Mouse (Mus musculus) hindbrain, embryonic 11.5 days (tissue): ENCODE measurements at regions not wholly inside any gene's neighbourhood (a gene's known extent, or its start where the extent isn't known, plus 50 kb on each side); places are given as distances from the start of the nearest gene placed in this dataset.

ENCODE experiments used
- ATAC-seq: fragments of 200-750 bp; cut with Nextera tagmentation; 2 replicates; pipeline ENCODE4 v1.8.0; 2017; ENCODE audit warnings: mild to moderate bottlenecking, moderate TSS enrichment, moderate library complexity; ENCODE audit not compliant: low FRiP score
- DNase-seq: peaks from one replicate; pipeline ENCODE4 v3.0.0-alpha.2; 2015; ENCODE audit warnings: low spot score
- H3K27ac ChIP-seq: fragments of 300-500 bp; sonication (generic); 2 replicates; pipeline ENCODE4 v1.5.1; 2014; ENCODE audit warnings: mild to moderate bottlenecking, low read depth, low read length
- H3K27me3 ChIP-seq: fragments of 300-500 bp; sonication (generic); 2 replicates; pipeline ENCODE4 v1.6.1; 2014; ENCODE audit warnings: mild to moderate bottlenecking, low read length, moderate library complexity, mixed read lengths; ENCODE audit not compliant: control insufficient read depth, insufficient read depth
- H3K36me3 ChIP-seq: fragments of 300-500 bp; sonication (generic); 2 replicates; pipeline ENCODE4 v1.6.1; 2014; ENCODE audit warnings: mild to moderate bottlenecking, low read length, moderate library complexity, mixed read lengths; ENCODE audit not compliant: control insufficient read depth, insufficient read depth
- H3K4me1 ChIP-seq: fragments of 300-500 bp; sonication (generic); replicated peaks from 2 replicates; pipeline ENCODE4 v1.6.1; 2014; ENCODE audit warnings: low read length, mixed read lengths; ENCODE audit not compliant: control insufficient read depth, insufficient read depth
- H3K4me2 ChIP-seq: fragments of 300-500 bp; sonication (generic); replicated peaks from 2 replicates; pipeline ENCODE4 v1.6.1; 2014; ENCODE audit warnings: mild to moderate bottlenecking, low read depth, low read length
- H3K4me3 ChIP-seq: fragments of 300-500 bp; sonication (generic); 2 replicates; pipeline ENCODE4 v1.5.1; 2014; ENCODE audit warnings: low read depth, low read length
- H3K9ac ChIP-seq: fragments of 300-500 bp; sonication (generic); 2 replicates; pipeline ENCODE4 v1.6.1; 2014; ENCODE audit warnings: low read depth, low read length
- H3K9me3 ChIP-seq: fragments of 300-500 bp; sonication (generic); 2 replicates; pipeline ENCODE4 v1.6.1; 2016; ENCODE audit warnings: low read length; ENCODE audit not compliant: control insufficient read depth
- WGBS: fragments of 180-500 bp; shearing (Covaris S2); extraction: QIAGEN DNeasy Blood & Tissue Kit; methylation state at CpG from one replicate; pipeline ENCODE4 v1.1.7; 2014; 5-methylcytosine and 5-hydroxymethylcytosine counted together

GRCm38 (mm10) chr12:113430340-113430739 lies 59.0 kb upstream of the Adam6b start:
- H3K27ac ChIP-seq: no peak overlapping the region
- WGBS: 80% methylated on average over 6 of the region's 6 CpGs

More at GRCm38 (mm10) chr12:113430340-113430739, 59.0 kb upstream of the Adam6b start:
- Histone ChIP-seq H3K4me1 (no peaks in the 10 kb centered on the region), H3K9me3 (no peaks in the 10 kb centered on the region), H3K36me3 (no peaks in the 10 kb centered on the region), H3K4me2 (no peak overlapping the region), H3K27me3 (no peaks in the 10 kb centered on the region), H3K4me3 (no peak overlapping the region), H3K9ac (no peak overlapping the region)
- no peak for ATAC-seq
- DNase-seq: no peak
